Mouse (Mus musculus) CD4-positive, CD25-positive, alpha-beta regulatory T cell, adult 2 months (primary cell): ENCODE data around the gene Krtap1-4.

Experiments used
- DNase-seq: peaks from one replicate; pipeline ENCODE4 v3.0.0-alpha.2; 2012; ENCODE audit warnings: low read depth, low spot score

Gene Krtap1-4

DNA sequence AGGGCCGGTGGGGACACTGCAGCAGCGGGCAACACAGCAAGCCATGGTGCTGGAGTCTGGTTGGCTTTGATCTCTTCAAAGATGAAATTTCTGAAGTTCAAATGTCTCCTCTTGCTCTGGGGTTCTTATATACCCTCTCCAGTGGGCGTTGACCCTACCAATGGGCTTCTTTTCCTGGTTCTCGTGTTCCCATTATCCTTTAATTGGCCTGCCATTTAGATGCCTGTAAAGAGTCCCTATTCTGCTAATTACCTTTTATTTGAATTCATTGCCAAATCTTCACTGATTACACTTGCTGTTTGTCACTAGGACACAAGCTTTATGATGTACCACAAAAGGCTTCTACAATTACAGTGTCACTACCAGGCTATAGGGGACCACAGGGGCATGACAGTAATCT, 32.7 kb downstream of the Krtap1-4 start, which contains the start of gene Krtap3-3:
Gene Krtap3-3, minus strand, starts transcription at position 101 of the 400 bp plus-strand sequence.
- no peak for DNase-seq

DNA sequence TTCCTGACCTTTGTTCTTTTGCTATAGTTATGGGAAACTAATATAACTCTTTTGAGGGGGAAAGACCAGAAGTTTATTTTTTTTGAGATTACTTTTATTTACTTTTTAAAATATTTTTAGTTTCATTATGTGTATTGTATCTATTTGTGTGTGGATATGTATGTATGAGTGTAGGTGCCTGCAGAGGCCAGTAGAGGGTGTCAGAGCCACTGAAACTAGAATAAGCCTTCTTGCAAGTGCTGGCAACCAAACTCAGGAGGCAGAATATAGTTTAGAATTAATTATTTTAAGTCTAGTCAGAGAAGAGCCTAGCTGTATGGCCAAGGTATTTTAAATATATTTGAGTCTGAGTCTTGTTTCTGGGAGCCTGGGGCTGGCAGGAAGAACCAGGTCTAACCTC, 35.6 kb downstream of the Krtap1-4 start:
- no peak for DNase-seq

DNA sequence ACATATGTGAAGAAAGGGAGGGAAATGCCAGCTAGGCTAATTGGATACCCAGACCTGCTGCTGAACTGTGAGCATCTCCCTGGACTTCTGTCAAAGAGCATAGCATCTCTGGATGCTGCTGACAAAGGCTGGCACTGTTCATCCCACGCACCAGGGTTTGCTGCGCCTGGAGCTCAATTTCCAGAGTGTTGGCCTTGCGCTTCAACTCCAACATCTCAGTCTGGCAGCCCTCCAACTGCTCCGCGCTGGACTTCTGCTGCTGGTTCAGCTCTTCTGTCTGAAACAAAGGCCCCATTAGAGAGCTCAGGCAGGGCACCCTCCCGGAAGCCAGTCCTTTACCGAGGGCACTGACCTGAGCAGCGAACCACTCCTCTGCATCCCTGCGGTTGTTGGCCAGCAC, 43.7 kb downstream of the Krtap1-4 start:
- no peak for DNase-seq
